Mouse (Mus musculus) myocyte (in vitro differentiated cells): ENCODE measurements around the gene Tmem260. TPM values are rescaled to one million over a fixed set of nuclear protein-coding genes. Genes with fewer than 3 reads are reported as not detected.
"Not testable (repeated sequence)": the region's sequence is repeated elsewhere in the genome, so short reads cannot be mapped to it uniquely, and the experiment has no call there.

ENCODE experiments used
- H3K27me3 ChIP-seq: one replicate; pipeline ENCODE4 v1.6.1; 2011; ENCODE audit not compliant: control insufficient read depth, insufficient read depth, insufficient read length
- H3K36me3 ChIP-seq: one replicate; pipeline ENCODE4 v1.6.1; 2011; ENCODE audit not compliant: control insufficient read depth, insufficient read depth
- H3K4me2 ChIP-seq: one replicate; pipeline ENCODE4 v1.6.1; 2011; ENCODE audit warnings: low read depth, control low read depth
- H3K4me3 ChIP-seq: one replicate; pipeline ENCODE4 v1.5.1; 2011; ENCODE audit warnings: mild to moderate bottlenecking, control low read depth, moderate library complexity
- H3K79me2 ChIP-seq: one replicate; pipeline ENCODE4 v1.6.1; 2011; ENCODE audit not compliant: control insufficient read depth, insufficient read depth
- H3ac ChIP-seq: one replicate; pipeline ENCODE4 v1.6.1; 2011; ENCODE audit not compliant: control insufficient read depth, insufficient read length
- CEBPB ChIP-seq: IDR thresholded peaks from 2 replicates; pipeline ENCODE4 v1.6.1; 2011; ENCODE audit warnings: mild to moderate bottlenecking, moderate library complexity; ENCODE audit not compliant: poor library complexity, insufficient read depth, severe bottlenecking
- E2F4 ChIP-seq: IDR thresholded peaks from one replicate; pipeline ENCODE4 v1.6.1; 2011; ENCODE audit warnings: mild to moderate bottlenecking, control low read depth, moderate library complexity; ENCODE audit not compliant: insufficient read depth
- MAX ChIP-seq: IDR thresholded peaks from one replicate; pipeline ENCODE4 v1.6.1; 2011; ENCODE audit warnings: low read depth, mild to moderate bottlenecking, control low read depth
- MYOD1 ChIP-seq, 3 experiments: IDR thresholded peaks; one replicate each; pipeline ENCODE4 v1.6.1; 2011; ENCODE audit warnings: control low read depth in 2 of 3, low read depth in 2 of 3, mild to moderate bottlenecking in 2 of 3, moderate library complexity in 1 of 3; ENCODE audit not compliant: insufficient read length in 2 of 3, control insufficient read depth in 1 of 3
- MYOG ChIP-seq, 3 experiments: IDR thresholded peaks; one replicate each; pipeline ENCODE4 v1.6.1; 2011; ENCODE audit warnings: control low read depth in 2 of 3, low read depth in 2 of 3, mild to moderate bottlenecking in 2 of 3; ENCODE audit not compliant: insufficient read length in 2 of 3, control insufficient read depth in 1 of 3, insufficient read depth in 1 of 3
- POLR2A ChIP-seq: IDR thresholded peaks from one replicate; pipeline ENCODE4 v1.6.1; 2011; ENCODE audit warnings: low read depth, mild to moderate bottlenecking, control low read depth, moderate library complexity; ENCODE audit not compliant: insufficient read length
- POLR2AphosphoS2 ChIP-seq: IDR thresholded peaks from one replicate; pipeline ENCODE4 v1.6.1; 2011; ENCODE audit warnings: low read depth, control low read depth; ENCODE audit not compliant: insufficient read length
- REST ChIP-seq: IDR thresholded peaks from one replicate; pipeline ENCODE4 v1.6.1; 2011; ENCODE audit warnings: mild to moderate bottlenecking, control low read depth, moderate library complexity; ENCODE audit not compliant: insufficient read depth, insufficient read length
- SRF ChIP-seq: IDR thresholded peaks from one replicate; pipeline ENCODE4 v1.6.1; 2011; ENCODE audit warnings: low read depth; ENCODE audit not compliant: control insufficient read depth, insufficient read length
- TCF12 ChIP-seq: IDR thresholded peaks from one replicate; pipeline ENCODE4 v1.6.1; 2011; ENCODE audit warnings: mild to moderate bottlenecking, control low read depth; ENCODE audit not compliant: poor library complexity, insufficient read depth, severe bottlenecking
- TCF3 ChIP-seq: IDR thresholded peaks from one replicate; pipeline ENCODE4 v1.6.1; 2011; ENCODE audit warnings: low read depth, control low read depth; ENCODE audit not compliant: insufficient read length
- USF1 ChIP-seq: IDR thresholded peaks from one replicate; pipeline ENCODE4 v1.6.1; 2011; ENCODE audit warnings: low read depth, mild to moderate bottlenecking, control low read depth, moderate library complexity
- polyA plus RNA-seq: library from polyadenylated mRNA; unstranded; fragments of >200 nt; fragmentation: generic; extraction: Trizol; gene quantifications from one replicate; pipeline ENCODE4 v1.2.1, GENCODE M21; 2012; ENCODE audit warnings: missing spikeins

Tmem260 gene
- polyA plus RNA-seq, 1 experiment: 5.2 TPM

DNA sequence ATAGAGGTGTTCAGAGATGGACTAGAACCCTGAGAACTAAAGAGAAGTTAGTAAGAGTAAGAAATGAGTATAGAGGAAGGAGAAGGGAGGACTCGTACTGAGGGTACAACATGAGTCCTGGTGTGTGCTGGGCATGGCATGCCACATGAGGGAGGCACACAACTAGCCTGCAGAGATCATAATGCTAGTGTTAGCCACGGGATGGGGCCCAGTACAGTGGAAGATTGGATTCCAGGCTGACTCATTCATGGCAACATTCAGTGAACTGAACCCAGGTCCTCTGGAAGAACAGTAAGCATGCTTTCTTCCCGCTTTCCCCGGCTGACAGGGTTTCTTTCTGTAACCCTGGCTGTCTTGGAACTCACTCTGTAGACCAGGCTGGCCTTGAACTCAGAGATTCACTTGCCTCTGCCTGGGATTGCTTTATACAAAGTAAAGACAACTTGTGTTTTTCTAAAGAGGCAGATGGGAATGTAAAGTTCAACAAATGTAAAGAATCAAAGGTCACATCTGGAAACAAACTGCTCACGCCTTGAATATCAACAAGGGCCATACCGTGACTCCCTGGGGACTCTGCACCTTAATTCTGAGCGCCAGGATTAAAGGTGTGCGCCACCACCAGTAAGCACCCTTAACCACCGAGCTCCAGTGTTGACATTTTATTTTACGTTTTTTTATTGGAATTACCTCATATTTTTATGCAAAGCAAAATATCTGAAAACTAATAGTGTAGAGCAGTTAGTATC is 25.0 kb downstream of the Tmem260 start:
- Histone ChIP-seq H3ac (no peak overlapping the region), H3K4me2 (no peak overlapping the region), H3K36me3 (peaks cover 9% of the 10 kb centered on the region), H3K4me3 (no peak overlapping the region), H3K27me3 (no peaks in the 10 kb centered on the region), H3K79me2 (no peaks in the 10 kb centered on the region)
- TF ChIP-seq POLR2A: no peak
- TF ChIP-seq USF1: no peak
- TF ChIP-seq CEBPB: no peak
- TF ChIP-seq SRF: no peak
- no peak for TF ChIP-seq MYOG (IDR thresholded peaks at IDR 0.05; ENCODE audit: control insufficient read depth in 1 of 3, insufficient read depth in 1 of 3, insufficient read length in 2 of 3, low read depth in 2 of 3)
- no peak for TF ChIP-seq TCF12
- no peak for TF ChIP-seq REST
- no peak for TF ChIP-seq MYOD1 (IDR thresholded peaks at IDR 0.05; ENCODE audit: control insufficient read depth in 1 of 3, insufficient read length in 2 of 3, low read depth in 2 of 3)
- TF ChIP-seq POLR2AphosphoS2: no peak
- TF ChIP-seq E2F4: no peak
- TF ChIP-seq MAX: no peak
- TF ChIP-seq TCF3: no peak

DNA sequence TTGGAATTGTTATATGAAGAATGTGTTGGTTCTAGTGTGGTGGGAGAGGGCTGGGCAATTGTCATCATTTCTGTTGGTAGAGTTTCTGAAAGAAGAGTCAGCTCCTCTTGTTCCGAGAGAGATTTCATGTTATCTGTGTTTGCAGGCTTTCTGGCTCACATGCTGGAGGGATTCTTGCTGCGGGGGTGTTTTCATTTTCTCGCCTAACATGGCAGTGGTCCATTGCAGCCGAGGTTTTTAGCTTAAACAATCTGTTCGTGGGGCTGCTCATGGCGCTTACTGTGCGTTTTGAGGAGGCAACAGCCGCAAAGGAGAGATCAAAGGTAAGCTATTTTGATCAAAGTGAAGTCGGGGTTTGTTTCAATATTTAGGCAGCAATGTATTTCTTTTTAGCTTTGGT is 26.3 kb downstream of the Tmem260 start:
- TF ChIP-seq USF1: no peak
- no peak for TF ChIP-seq REST
- no peak for TF ChIP-seq TCF3
- no peak for TF ChIP-seq MYOD1 (IDR thresholded peaks at IDR 0.05; ENCODE audit: control insufficient read depth in 1 of 3, insufficient read length in 2 of 3, low read depth in 2 of 3)
- no peak for TF ChIP-seq MAX
- no peak for TF ChIP-seq POLR2A
- TF ChIP-seq CEBPB: no peak
- no peak for TF ChIP-seq POLR2AphosphoS2
- no peak for TF ChIP-seq E2F4
- TF ChIP-seq MYOG (IDR thresholded peaks at IDR 0.05; ENCODE audit: control insufficient read depth in 1 of 3, insufficient read depth in 1 of 3, insufficient read length in 2 of 3, low read depth in 2 of 3): no peak
- TF ChIP-seq SRF: no peak
- TF ChIP-seq TCF12: no peak
- Histone ChIP-seq H3K36me3 (peaks cover 9% of the 10 kb centered on the region), H3K4me3 (no peak overlapping the region), H3K79me2 (no peaks in the 10 kb centered on the region), H3K4me2 (no peak overlapping the region), H3K27me3 (no peaks in the 10 kb centered on the region), H3ac (no peak overlapping the region)

DNA sequence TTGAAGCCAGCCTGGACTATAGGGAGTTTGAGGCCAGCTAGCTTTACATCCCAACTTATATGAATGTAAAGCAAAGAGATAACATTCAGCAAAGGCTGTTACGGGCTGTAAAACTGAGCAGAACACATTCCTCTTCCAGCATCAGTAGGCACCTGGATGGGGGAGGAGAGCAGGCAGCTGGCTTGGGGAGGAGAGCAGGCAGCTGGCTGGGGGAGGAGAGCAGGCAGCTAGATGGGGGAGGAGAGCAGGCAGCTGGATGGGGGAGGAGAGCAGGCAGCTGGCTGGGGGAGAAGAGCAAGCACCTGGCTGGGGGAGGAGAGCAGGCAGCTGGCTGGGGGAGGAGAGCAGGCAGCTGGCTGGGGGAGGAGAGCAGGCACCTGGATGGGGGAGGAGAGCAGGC is 29.4 kb downstream of the Tmem260 start:
- no peak overlapping the region for H3ac ChIP-seq
- no peak overlapping the region for H3K4me2 ChIP-seq
- no peak for TF ChIP-seq CEBPB
- peak in 1 of 3 experiments; percentile 15 for TF ChIP-seq MYOG (IDR thresholded peaks at IDR 0.05; ENCODE audit: control insufficient read depth in 1 of 3, insufficient read depth in 1 of 3, insufficient read length in 2 of 3, low read depth in 2 of 3)
- TF ChIP-seq POLR2A: no peak
- TF ChIP-seq TCF3: peak; percentile 22
- peaks cover 9% of the 10 kb centered on the region for H3K36me3 ChIP-seq
- H3K79me2 ChIP-seq: no peaks in the 10 kb centered on the region
- no peak overlapping the region for H3K4me3 ChIP-seq
- H3K27me3 ChIP-seq: no peaks in the 10 kb centered on the region

DNA sequence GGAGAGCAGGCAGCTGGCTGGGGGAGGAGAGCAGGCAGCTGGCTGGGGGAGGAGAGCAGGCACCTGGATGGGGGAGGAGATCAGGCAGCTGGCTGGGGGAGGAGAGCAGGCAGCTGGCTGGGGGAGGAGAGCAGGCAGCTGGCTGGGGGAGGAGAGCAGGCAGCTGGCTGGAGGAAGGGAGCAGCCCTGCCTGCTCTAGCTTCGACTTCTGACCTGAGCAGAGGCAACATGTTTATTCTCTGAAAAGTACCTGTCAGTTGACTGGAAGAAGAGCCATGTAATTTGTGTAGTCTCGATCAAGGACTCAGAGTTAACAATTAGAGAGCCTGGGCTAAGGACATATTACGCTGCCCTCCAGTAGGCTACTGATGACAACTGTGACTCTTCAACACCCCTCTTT is 29.9 kb downstream of the Tmem260 start:
- not testable (repeated sequence) for H3K36me3 ChIP-seq

DNA sequence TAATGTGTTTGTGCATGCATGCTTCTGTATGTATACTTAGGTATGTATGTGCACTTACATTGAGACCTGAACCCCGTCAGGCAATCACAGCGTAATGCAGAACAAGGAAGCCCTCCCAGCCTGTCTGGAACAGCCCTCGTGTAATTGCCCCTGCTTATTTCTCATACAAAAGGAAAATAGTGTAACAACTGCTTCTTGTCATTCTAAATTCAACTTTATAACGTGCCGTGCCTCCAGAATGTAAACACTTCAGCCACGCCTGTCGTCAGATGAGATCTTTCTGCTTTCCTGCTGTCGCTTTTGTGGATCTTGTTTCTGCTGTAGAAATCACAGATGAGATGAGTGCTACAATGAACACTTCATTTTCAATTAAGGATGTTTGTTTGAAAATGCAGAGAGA is 30.4 kb downstream of the Tmem260 start:
- TF ChIP-seq REST (no peak), TCF12 (no peak), E2F4 (no peak), POLR2A (no peak), MYOD1 (IDR thresholded peaks at IDR 0.05; ENCODE audit: control insufficient read depth in 1 of 3, insufficient read length in 2 of 3, low read depth in 2 of 3) (no peak), POLR2AphosphoS2 (no peak), CEBPB (no peak), TCF3 (no peak), USF1 (no peak), MAX (no peak), SRF (no peak), MYOG (IDR thresholded peaks at IDR 0.05; ENCODE audit: control insufficient read depth in 1 of 3, insufficient read depth in 1 of 3, insufficient read length in 2 of 3, low read depth in 2 of 3) (no peak)
- Histone ChIP-seq H3K4me2 (no peak overlapping the region), H3K36me3 (peaks cover 9% of the 10 kb centered on the region), H3ac (no peak overlapping the region), H3K4me3 (no peak overlapping the region), H3K27me3 (no peaks in the 10 kb centered on the region), H3K79me2 (no peaks in the 10 kb centered on the region)

More for the DNA sequence above, 29.9 kb downstream of the Tmem260 start:
- H3K27me3 ChIP-seq, H3K79me2 ChIP-seq, H3K4me3 ChIP-seq, H3K4me2 ChIP-seq, H3ac ChIP-seq: not testable (repeated sequence)
